In the genomic region with DNA sequence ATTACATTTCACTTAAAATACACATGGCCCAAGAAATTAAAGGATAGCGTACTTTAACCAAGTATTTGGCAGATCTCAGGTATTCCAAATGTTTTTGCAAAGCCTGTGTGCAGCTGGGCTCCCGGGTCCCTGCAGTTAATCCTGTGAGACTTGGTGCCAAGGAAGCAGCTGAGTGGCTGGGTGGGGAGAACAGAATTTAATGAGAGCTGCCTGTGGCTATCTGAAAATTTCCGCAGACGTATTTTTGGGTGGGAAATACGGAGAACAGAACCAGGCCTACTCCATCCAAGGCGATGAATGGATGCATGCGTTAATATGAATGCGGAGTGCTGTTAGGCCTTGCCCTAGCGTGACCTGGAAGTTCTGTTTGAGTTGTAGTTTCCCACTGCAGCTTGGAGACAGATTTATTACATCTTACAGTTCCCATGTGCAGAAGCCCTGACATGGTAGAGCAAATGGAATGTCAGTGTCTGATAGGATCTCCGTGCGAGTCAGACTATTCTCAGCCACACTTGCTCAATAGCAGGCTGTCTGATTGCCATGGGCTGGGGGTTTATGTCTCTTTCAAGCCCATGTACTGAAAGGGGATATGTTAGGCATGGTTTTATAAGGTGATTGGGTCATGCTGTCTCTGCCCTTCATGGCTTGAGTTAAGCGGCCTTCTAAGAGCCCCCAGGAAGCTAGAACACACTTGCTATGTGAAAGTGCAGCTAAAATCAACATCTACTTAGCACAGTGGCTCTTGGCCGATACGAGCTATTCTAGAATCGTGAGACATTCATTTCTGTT, we compare ENCODE assay signal across 8 mouse cellular contexts. TPM values are rescaled to one million over a fixed set of nuclear protein-coding genes. Genes with fewer than 3 reads are reported as not detected.
DNase-seq lines count a peak whose midpoint lies in the region; ATAC-seq lines count a peak whose summit lies in the region.

No protein-coding gene starts in this region.

- 0 out of 2 replicates have a peak overlapping the region, but pooled peaks have one; percentile 16 for H3K27ac ChIP-seq in neural tube, embryonic 13.5 days (replicated peaks)

- 62% methylated on average over 15 of the region's 15 CpGs for whole genome bisulfite sequencing in neural tube, embryonic 13.5 days

- H3K4me1 ChIP-seq in neural tube, embryonic 13.5 days (replicated peaks) = peaks cover 26% of the 10 kb centered on the region

- H3K9me3 ChIP-seq in neural tube, embryonic 13.5 days = no peaks in the 10 kb centered on the region

- H3K36me3 ChIP-seq in neural tube, embryonic 13.5 days = peaks cover 26% of the 10 kb centered on the region

- DNase-seq in heart, adult 18-20 months = peak; percentile 58 to 62
- no peak for DNase-seq in heart, postnatal 14 days
- no peak for DNase-seq in neural tube, embryonic 10.5 days (ENCODE audit: extremely low spot score, low spot score)
- peak; percentile 61 for DNase-seq in induced T-regulatory cell, adult 2 months (ENCODE audit: low read depth)
- DNase-seq in spleen, postnatal 4 days (ENCODE audit: low spot score in 2 of 2) = no peak
- no peak for DNase-seq in adrenal gland, adult 8-10 months
- DNase-seq in spleen, postnatal 10 days (ENCODE audit: low spot score in 2 of 2) = no peak

- no peak overlapping the region for H3K4me3 ChIP-seq in neural tube, embryonic 13.5 days

- intact Hi-C loops in heart, postnatal 14 days (cut with DNase I) = no loop called here

- ATAC-seq in neural tube, embryonic 13.5 days (ENCODE audit: low read depth) = no peak

- no peaks in the 10 kb centered on the region for H3K27me3 ChIP-seq in neural tube, embryonic 13.5 days

- H3K9ac ChIP-seq in neural tube, embryonic 13.5 days = no peak overlapping the region

- H3K4me2 ChIP-seq in neural tube, embryonic 13.5 days = no peak overlapping the region

RNA-seq across cellular contexts. Expression of gene Adam19, which starts 17.5 kb away (rescaled TPM):
- 10 to 100 TPM; 48.1 to 54.5 TPM for total RNA-seq in heart, adult 18-20 months (2021)
- total RNA-seq in heart, postnatal 14 days (2021) = 10 to 100 TPM; 56.8 to 77.7 TPM
- polyA plus RNA-seq in neural tube, embryonic 13.5 days (2015; fragmentation: Nextera tagmentation; extraction: Ambion mirVana) = 19.2 and 19.8 TPM in 2 replicates
- total RNA-seq in adrenal gland, adult 8-10 months (2022) = 1 to 10 TPM; 1.7 to 5.9 (median 3.8) TPM

RNA-seq across cellular contexts. Expression of gene Gm12166, which starts 21.1 kb away (rescaled TPM):
- total RNA-seq in heart, adult 18-20 months (2021) = 1 to 10 TPM; 1.0 to 2.9 TPM
- total RNA-seq in heart, postnatal 14 days (2021) = 1 to 10 TPM; 2.3 to 3.1 TPM
- polyA plus RNA-seq in neural tube, embryonic 13.5 days (2015; fragmentation: Nextera tagmentation; extraction: Ambion mirVana) = 6.6 and 7.2 TPM in 2 replicates
- 1 to 10 TPM; 3.3 to 5.9 (median 4.4) TPM for total RNA-seq in adrenal gland, adult 8-10 months (2022)

Comparison
In these comparisons a context has a peak if more than half of its experiments do, and no peak if none do; other contexts are left out.
1. DNase-seq: peak in heart, adult 18-20 months (2 of 2) and induced T-regulatory cell, adult 2 months (single experiment); none in heart, postnatal 14 days (0 of 2), neural tube, embryonic 10.5 days (single experiment), spleen, postnatal 4 days (0 of 2), adrenal gland, adult 8-10 months (single experiment) and spleen, postnatal 10 days (0 of 2).
2. RNA of gene Adam19, which starts 17.5 kb away (total RNA-seq): 56.8 to 77.7 TPM in heart, postnatal 14 days and 48.1 to 54.5 TPM in heart, adult 18-20 months; 1.7 to 5.9 TPM in adrenal gland, adult 8-10 months; every median in the first group is over 4 times any median in the second.